Mouse (Mus musculus) embryonic fibroblast, embryonic 13.5 days (primary cell): ENCODE measurements at regions not wholly inside any gene's neighbourhood (a gene's known extent, or its start where the extent isn't known, plus 50 kb on each side); places are given as distances from the start of the nearest gene placed in this dataset.

Source experiments
- H3K27ac ChIP-seq: 2 replicates; pipeline ENCODE4 v1.5.1; 2012; ENCODE audit warnings: low read length, control low read depth, inconsistent platforms; ENCODE audit not compliant: insufficient read depth
- H3K4me1 ChIP-seq: 2 replicates; pipeline ENCODE4 v1.6.1; 2011; ENCODE audit warnings: low read length; ENCODE audit not compliant: control insufficient read depth, insufficient read depth
- H3K4me3 ChIP-seq: 2 replicates; pipeline ENCODE4 v1.5.1; 2011; ENCODE audit warnings: mild to moderate bottlenecking, control low read depth, low read length; ENCODE audit not compliant: insufficient read depth
- CTCF ChIP-seq: IDR thresholded peaks from 2 replicates; pipeline ENCODE4 v1.5.1; 2011; ENCODE audit warnings: mild to moderate bottlenecking, control low read depth, low read length, moderate library complexity, borderline replicate concordance; ENCODE audit not compliant: insufficient read depth
- POLR2A ChIP-seq: IDR thresholded peaks from 2 replicates; pipeline ENCODE4 v1.6.1; 2011; ENCODE audit warnings: low read depth, mild to moderate bottlenecking, control low read depth, low read length, moderate library complexity

DNA sequence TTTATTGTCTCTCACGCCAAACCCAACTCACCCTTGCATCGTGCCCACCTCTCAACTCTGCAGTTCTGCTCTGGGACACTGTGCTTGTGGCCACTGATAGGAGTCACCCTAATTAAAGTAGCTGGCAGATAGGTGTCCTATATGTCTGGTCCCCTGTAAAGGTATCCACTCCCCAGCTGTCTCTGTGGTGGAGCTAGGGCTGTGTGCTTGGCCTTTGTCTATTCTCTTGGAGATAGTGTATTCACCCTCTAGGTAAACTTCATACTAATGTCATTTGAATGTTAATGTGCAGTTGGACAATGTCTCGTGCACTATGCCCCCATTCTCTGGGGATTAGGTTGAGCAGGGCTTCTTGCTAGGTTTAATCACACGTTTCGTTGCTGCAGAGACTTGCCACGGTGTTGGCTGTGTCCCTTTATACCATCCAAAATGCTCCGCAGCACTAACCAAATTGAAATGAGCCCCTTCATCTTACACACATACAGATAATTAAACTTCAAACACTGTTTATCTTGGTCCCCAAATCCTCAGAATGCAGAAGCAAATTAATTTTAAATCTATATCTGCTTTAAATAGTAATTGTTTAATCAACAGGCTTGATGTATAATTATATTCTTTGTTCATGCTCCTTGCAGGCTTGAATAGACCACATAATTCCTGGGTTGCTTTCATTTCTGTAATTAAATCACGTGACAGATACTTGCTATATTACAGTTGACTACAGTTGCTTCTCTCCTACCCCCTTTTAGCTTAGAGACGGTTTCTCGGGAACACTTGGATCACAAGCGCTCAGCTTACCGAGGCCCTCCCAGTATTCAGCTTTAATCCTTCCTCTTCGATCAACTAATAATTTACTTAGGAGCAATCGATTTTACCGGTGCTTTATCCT is 453.0 kb upstream of the Slc30a5 start:
- TF ChIP-seq POLR2A (no peak), CTCF (no peak)

DNA sequence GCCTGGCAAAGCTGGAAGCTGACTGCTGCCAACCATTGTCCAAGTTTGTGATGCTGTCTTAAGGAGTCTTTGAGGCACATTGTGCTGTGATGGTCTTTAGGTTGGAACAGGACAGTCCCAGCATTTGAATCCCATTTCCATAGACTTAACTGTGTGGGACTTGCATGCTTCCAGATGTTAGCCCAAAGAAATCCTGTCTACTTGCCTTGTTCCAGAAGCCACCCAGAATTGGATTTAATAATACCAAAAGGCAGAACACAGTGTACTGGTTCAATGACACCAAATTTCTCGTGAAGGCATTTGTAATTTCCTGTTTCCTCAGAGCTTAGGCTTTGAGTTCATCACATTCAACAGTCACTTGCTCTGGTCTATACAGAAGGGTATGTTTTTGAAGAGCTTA is 444.9 kb upstream of the Slc30a5 start:
- Histone ChIP-seq H3K27ac (no peak overlapping the region), H3K4me3 (no peak overlapping the region), H3K4me1 (no peaks in the 10 kb centered on the region)
- no peak for TF ChIP-seq POLR2A
- TF ChIP-seq CTCF = no peak

More for the DNA sequence above, 453.0 kb upstream of the Slc30a5 start:
- H3K27ac ChIP-seq = no peak overlapping the region
- H3K4me1 ChIP-seq = no peaks in the 10 kb centered on the region
- H3K4me3 ChIP-seq = no peak overlapping the region

DNA sequence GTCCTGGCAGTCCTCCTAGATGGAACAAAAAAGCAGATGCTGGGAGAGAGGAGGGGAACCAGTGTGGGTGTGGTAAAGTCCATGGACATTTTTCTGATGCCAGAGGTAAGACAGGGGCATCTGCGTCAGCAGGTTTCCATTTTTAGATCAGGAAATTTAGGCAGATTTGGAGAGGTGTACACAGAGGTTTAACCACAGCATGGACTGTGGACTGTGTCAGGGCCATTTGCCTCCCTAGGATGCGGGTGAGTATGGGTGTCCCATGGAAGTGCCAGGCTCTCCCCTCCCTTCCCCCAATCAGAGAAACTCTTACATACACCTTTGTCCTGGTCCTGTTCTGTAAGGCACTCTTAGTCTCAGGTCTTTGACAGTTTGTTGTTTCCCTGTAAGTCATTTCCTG is 443.5 kb upstream of the Slc30a5 start:
- Histone ChIP-seq H3K4me3 (no peak overlapping the region), H3K27ac (no peak overlapping the region), H3K4me1 (no peaks in the 10 kb centered on the region)
- no peak for TF ChIP-seq CTCF
- no peak for TF ChIP-seq POLR2A

DNA sequence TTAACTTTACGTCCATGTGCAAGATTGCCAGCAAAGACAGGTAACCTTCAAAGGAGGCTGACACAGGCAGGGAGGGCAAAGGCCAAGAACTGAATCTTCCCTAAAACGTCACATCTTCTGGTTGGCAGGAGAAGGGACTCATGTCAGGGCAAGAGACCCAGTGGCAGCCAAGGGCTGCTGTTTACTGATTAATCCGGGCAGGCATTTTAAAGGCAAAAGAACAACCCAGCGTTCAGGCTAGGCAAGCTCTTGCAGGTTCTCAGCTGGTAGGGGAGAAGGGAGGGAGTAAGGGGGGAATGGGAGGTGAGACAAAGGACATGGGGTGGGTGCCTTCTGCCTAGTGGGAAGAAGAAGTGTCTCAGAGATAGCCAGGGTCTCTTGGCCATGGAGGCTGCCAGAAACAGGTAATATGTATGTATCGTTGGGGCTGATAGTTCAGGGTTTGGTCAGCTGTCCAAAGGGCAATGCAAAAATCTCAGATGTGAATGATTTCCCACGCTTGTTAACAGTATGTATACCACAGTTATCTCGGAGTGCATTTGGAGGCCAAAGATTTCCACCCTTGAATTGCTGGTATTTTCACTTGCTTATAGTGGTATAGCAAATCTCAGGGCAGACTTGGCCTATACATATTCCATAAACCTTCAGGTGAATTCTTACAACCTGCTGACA is 441.4 kb upstream of the Slc30a5 start:
- H3K27ac ChIP-seq = no peak overlapping the region
- H3K4me1 ChIP-seq = no peaks in the 10 kb centered on the region
- TF ChIP-seq POLR2A (no peak), CTCF (no peak)
- no peak overlapping the region for H3K4me3 ChIP-seq

DNA sequence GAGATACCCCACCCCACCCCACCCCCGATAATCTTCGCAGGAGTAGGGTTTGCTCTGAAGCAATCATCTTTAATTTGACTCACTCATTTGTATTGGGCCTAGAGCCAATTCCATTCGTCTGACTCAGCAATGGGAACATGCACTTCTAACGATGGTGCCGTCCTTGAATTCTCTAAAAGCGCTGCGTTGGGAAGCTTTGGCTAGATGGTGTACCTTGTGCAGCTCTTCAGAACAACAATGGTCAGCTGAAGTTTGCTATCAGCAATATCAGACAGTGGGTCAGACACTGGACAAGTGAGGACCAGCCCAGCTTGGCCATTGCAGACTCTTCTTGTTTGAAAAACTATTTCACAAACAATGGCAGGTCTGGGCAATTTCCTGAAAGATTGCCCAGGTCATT is 440.1 kb upstream of the Slc30a5 start:
- Histone ChIP-seq H3K4me3 (no peak overlapping the region), H3K27ac (no peak overlapping the region), H3K4me1 (no peaks in the 10 kb centered on the region)
- TF ChIP-seq POLR2A = no peak
- no peak for TF ChIP-seq CTCF

DNA sequence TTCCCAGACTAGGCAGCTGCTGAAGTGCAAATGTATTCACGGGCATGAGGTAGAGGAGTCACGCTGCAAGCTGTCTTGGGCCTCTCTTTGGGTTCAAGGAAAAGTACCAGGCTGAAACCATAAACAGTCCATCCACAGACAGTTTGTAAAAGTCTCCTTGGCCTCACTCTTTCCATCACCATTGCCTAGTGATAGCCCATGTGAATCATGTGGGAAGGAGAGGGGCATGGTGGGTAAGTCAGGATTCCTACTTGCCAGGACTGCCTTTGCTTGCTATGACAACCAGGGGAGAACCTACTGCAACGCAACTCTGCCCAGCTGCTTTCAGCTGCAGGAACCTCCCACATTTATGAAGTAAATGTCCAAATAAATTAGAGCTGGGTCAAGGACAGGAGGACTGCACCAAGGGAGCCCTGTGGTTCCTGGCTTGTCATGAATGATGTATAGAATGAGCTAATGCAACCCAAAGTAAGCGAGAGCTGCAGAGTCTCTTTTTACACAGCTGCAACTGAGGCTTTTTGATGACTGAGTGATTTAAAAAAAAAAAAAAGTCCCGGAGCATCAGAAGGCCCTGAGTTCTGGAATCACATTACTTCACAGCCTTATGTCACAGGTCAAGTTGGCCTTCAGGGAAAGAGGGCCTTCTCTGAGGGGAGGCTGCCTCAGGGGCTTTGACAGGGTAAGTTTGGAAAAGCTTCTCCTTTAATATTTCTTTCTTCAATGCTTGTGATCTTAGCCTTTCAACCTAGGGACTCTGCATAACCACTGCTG is 420.7 kb upstream of the Slc30a5 start:
- no peak overlapping the region for H3K27ac ChIP-seq
- peaks cover 2% of the 10 kb centered on the region; the same call in 1 of the 2 replicates for H3K4me1 ChIP-seq

DNA sequence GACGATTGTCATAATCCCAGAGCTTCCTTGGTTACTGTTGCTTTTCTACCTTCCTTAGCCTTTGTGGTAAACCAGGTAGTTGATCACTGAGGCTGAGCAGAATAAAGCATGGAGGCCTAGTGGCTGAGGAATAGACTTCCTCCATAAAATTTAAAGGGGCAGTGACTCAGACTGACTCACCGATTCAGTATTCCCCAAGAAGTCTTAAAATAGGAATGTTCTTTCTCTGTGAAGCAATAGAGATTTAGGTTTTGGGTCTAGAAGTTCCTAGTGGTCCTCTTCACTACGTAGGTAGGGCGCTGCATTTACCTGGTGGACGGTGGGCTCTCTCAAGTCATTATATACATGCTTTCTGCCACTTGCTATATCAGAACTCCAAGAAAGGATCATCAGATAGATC is 416.1 kb upstream of the Slc30a5 start:
- 0 out of 2 replicates have a peak overlapping the region, but pooled peaks have one; percentile 43 for H3K27ac ChIP-seq
- TF ChIP-seq POLR2A (no peak), CTCF (no peak)
- peaks cover 2% of the 10 kb centered on the region; the same call in 1 of the 2 replicates for H3K4me1 ChIP-seq
- H3K4me3 ChIP-seq = no peak overlapping the region

More for the DNA sequence above, 420.7 kb upstream of the Slc30a5 start:
- H3K4me3 ChIP-seq = no peak overlapping the region
- TF ChIP-seq CTCF = no peak
- TF ChIP-seq POLR2A = no peak

DNA sequence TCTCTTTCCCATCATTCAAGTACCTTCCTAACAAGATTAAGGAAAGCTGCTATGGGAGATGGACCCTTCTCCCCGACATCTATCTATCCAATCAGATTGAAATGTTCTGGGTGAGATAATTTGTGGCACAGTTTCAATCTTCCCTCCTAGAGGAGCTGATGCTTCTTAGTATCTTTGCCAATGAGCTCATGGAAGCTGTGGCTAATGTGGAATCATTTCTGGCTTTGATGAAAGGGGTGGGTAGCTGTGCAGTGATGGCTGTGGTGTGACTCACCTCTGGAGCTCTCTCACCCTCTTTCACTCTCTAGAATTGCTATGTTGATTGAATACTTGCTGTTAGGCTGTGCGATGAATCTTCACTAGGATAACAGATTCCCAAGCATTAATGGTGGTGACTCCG is 411.1 kb upstream of the Slc30a5 start:
- TF ChIP-seq POLR2A (no peak), CTCF (no peak)
- Histone ChIP-seq H3K27ac (no peak overlapping the region), H3K4me3 (no peak overlapping the region), H3K4me1 (peaks cover 2% of the 10 kb centered on the region; the same call in 1 of the 2 replicates)

DNA sequence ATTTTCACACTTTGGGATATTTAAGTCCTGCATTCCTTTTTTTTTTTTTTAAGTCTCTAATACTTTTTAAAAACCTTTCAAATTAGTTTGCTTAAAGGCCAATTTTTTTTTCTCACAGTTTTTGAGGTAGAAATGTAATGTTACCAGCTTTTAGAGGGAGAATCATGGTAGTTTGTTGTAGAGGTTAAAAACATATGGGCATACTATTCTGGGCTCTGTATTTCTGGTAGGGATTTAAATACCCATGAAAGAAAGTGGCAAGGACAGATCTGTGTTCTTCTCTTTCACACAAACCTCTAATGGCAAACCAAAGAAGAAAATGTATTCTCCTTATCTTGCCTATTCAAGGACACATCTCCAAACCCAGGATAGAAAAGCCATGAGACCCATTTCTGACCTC is 405.6 kb upstream of the Slc30a5 start:
- Histone ChIP-seq H3K27ac (no peak overlapping the region), H3K4me3 (no peak overlapping the region), H3K4me1 (no peaks in the 10 kb centered on the region)
- no peak for TF ChIP-seq POLR2A
- no peak for TF ChIP-seq CTCF
